8 mouse cellular contexts compared by ENCODE assay signal in genomic region chr1:136524917-136525316, GRCm38 (mm10). TPM values are rescaled to one million over a fixed set of nuclear protein-coding genes. Genes with fewer than 3 reads are reported as not detected.
DNase-seq lines count a peak whose midpoint lies in the region; ATAC-seq and TF ChIP-seq lines count a peak whose summit lies in the region.

No protein-coding gene starts in this region.

- WGBS in heart, embryonic 11.5 days (ENCODE audit: insufficient replicate concordance): 23% methylated on average over 2 of the region's 2 CpGs

- H3K36me3 ChIP-seq in heart, embryonic 11.5 days (ENCODE audit: control insufficient read depth, insufficient read depth, low read length): peaks cover 4% of the 10 kb centered on the region

- ATAC-seq in heart, embryonic 11.5 days (replicated peaks; ENCODE audit: insufficient number of reproducible peaks, low FRiP score, low TSS enrichment): no peak
- ATAC-seq in Patski: peak; percentile 33
- ATAC-seq in megakaryocyte, adult 5-6 weeks (ENCODE audit: poor library complexity, severe bottlenecking): peak; percentile 78

- no peaks in the 10 kb centered on the region for H3K4me1 ChIP-seq in heart, embryonic 11.5 days (ENCODE audit: control insufficient read depth, insufficient read depth, low read length)

- DNase-seq in heart, adult 11 months: peak; percentile 92
- no peak for DNase-seq in Patski (ENCODE audit: low read depth, low spot score)
- DNase-seq in cerebellum, postnatal 10 days: peak; percentile 84
- peak; percentile 21 for DNase-seq in gastrocnemius, postnatal 25 days
- DNase-seq in layer of hippocampus, postnatal 36 days: peak; percentile 45 to 51
- DNase-seq in spleen, postnatal 10 days (ENCODE audit: low spot score in 2 of 2): peak; percentile 48 to 78

- no peaks in the 10 kb centered on the region for H3K9me3 ChIP-seq in heart, embryonic 11.5 days (replicated peaks; ENCODE audit: control insufficient read depth, low read length)

- peak; percentile 94 for TF ChIP-seq CTCF in Patski (IDR thresholded peaks at IDR 0.05)

- H3K27me3 ChIP-seq in heart, embryonic 11.5 days (ENCODE audit: control insufficient read depth, insufficient read depth, low read length): no peaks in the 10 kb centered on the region
- H3K27me3 ChIP-seq in Patski: no peaks in the 10 kb centered on the region

- CTCF ChIA-PET in Patski (lab: Charles Lee): interaction anchor here (0.5 to 3.2 kb wide), 13 partner anchors 8 to 355 kb away, joined by 3 to 24 read pairs (median 4); no protein-coding TSS in a partner anchor

- no peak overlapping the region for H3K4me2 ChIP-seq in heart, embryonic 11.5 days

- no peak overlapping the region for H3K27ac ChIP-seq in heart, embryonic 11.5 days (ENCODE audit: low read depth, low read length)

- no peak overlapping the region for H3K9ac ChIP-seq in heart, embryonic 11.5 days (ENCODE audit: low read depth, low read length)

- in situ Hi-C loops in Patski (cut with MboI; ENCODE audit: low pct_unique_long_range_greater_than_20kb): no loop called here

- POLR2A ChIA-PET in Patski (lab: Charles Lee): interaction anchor here (0.6 kb wide), 1 partner anchor 682 kb away, joined by 3 read pairs; no protein-coding TSS in a partner anchor

- H3K4me3 ChIP-seq in heart, embryonic 11.5 days (ENCODE audit: low read depth, low read length): no peak overlapping the region

RNA-seq across cellular contexts. Expression of gene Kif14, which starts 58.8 kb away (rescaled TPM):
- polyA plus RNA-seq in heart, embryonic 11.5 days (2014; fragmentation: Nextera tagmentation; extraction: Ambion mirVana): 5.1 and 6.9 TPM in 2 replicates
- polyA plus RNA-seq in Patski (2021): 5.6 TPM
- under 1 TPM; 0.19 to 0.20 TPM for total RNA-seq in gastrocnemius, postnatal 25 days (2021)
- total RNA-seq in layer of hippocampus, postnatal 36 days (2021): under 1 TPM; 0.20 to 0.25 TPM
- 18.7 and 24.0 TPM in 2 replicates for total RNA-seq in megakaryocyte, adult 5-6 weeks (2015)
- 27.8 and 31.4 TPM in 2 replicates for total RNA-seq in megakaryocyte, adult 5-6 weeks (2017)

Comparison
In these comparisons a context has a peak if more than half of its experiments do, and no peak if none do; other contexts are left out.
1. RNA of gene Kif14, which starts 58.8 kb away (total RNA-seq): 18.7 to 31.4 TPM in megakaryocyte, adult 5-6 weeks; 0.20 to 0.25 TPM in layer of hippocampus, postnatal 36 days and 0.19 to 0.20 TPM in gastrocnemius, postnatal 25 days; every median in the first group is over 10 times any median in the second.